Mouse (Mus musculus) c-Kit-positive CD71-positive TER-119-negative erythroid progenitor cells, embryonic 14.5 days (primary cell): ENCODE results near the gene Emsy.

ENCODE experiments used
- DNase-seq: peaks from one replicate; pipeline ENCODE4 v3.0.0-alpha.2; 2013; ENCODE audit warnings: low read depth

Emsy gene

DNA sequence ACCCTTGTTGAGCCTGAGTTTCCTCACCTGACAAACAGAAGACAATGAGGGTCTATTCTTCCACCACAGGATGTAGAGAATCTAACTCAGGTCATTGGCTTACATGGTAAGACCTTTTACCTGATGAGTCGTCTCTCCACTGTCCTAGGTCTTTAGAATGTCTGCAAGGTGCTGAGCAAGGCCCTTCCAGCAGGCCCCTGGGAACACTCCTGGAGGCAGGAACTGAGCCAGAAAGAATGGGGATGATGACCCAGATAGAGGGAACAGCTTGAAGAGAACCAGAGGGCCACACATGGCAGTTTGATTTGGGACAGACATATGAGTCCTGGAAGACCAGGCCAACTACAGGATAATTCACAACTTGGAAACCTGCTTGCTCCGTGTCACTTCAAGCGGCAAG, 114.3 kb downstream of the Emsy start:
- DNase-seq = no peak

- no peak for DNase-seq
These were observed 115.0 kb downstream of the Emsy start for GRCm38 (mm10) chr7:98541564-98541963.

- no peak for DNase-seq
These were observed 115.7 kb downstream of the Emsy start for GRCm38 (mm10) chr7:98540879-98541278.

- DNase-seq = no peak
These were observed 118.5 kb downstream of the Emsy start for GRCm38 (mm10) chr7:98537967-98538573.

DNA sequence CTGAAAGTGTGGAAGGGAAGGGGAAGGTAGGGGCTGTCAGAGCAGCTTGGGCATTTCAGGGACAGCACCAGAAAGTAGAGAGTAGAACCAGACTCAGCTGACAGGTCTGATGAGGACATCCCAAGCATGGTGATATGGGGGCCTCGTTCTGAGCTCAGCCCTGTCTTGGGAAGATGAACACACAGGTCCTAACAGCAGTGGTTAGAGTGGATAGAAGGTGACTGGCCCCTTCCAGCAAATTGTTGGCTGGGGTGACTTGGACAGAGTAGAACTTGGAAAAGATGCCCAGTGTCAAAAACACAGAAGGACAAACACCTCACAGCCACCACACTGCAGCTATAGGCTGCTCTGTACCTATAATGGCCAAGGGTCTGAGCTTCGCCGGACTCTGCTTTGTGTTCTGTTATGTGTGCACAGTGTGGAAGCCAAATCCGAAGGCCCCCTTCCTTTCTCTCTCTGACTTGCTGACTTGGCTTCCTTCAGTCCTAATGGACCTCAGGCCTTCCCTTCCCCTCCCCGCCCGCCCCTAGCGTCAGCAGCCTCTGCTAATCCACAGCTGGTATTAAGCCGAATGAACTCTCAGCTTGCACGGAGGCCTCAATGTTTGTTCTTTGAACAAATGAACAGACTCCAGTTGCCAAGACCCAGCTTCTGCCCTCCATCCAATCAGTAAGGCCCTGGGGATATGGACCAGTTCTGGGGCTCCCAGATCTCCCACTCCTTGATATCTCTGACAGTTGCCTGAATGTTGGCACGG, 119.2 kb downstream of the Emsy start:
- no peak for DNase-seq
